Mouse (Mus musculus): ENCODE results near the gene Esyt1. TPM values are rescaled to one million over a fixed set of nuclear protein-coding genes. Genes with fewer than 3 reads are reported as not detected.

Gene Esyt1
- polyA plus RNA-seq, 1 experiment from 2014 or later: 23.1 TPM

DNA sequence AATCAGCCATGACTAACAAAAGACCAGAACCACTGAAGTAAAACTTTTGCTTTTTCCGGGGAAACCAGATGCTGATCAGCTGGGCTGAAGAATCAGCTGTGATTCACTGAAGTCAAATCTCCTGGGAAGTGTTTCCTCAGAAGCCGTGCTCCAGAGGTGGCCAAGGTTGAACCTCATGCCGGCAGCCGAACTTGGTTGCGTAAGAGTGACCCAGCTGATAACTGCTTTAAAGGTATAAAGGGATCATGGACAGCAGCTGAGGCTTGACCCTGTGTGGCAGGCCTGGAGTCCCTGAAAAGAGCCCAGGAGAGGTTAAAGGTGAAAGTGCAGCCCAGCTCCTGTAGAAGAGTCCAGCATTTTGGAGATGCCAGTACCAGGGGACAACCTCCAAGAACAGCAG, 23.3 kb downstream of the Esyt1 start:
- H3K4me3 ChIP-seq: no peak overlapping the region
- no peaks in the 10 kb centered on the region for H3K27me3 ChIP-seq
- ATAC-seq (ENCODE audit: insufficient number of reproducible peaks, insufficient read depth, low FRiP score, low TSS enrichment, low read depth): no peak
- H3K27ac ChIP-seq: no peak overlapping the region
- H3K4me1 ChIP-seq: peaks cover 7% of the 10 kb centered on the region
- WGBS: 78% methylated on average over 5 of the region's 5 CpGs
- no peaks in the 10 kb centered on the region; the same call in 1 of the 2 replicates for H3K36me3 ChIP-seq
- no peak overlapping the region for H3K9ac ChIP-seq
- H3K4me2 ChIP-seq: no peak overlapping the region
- no peaks in the 10 kb centered on the region for H3K9me3 ChIP-seq

DNA sequence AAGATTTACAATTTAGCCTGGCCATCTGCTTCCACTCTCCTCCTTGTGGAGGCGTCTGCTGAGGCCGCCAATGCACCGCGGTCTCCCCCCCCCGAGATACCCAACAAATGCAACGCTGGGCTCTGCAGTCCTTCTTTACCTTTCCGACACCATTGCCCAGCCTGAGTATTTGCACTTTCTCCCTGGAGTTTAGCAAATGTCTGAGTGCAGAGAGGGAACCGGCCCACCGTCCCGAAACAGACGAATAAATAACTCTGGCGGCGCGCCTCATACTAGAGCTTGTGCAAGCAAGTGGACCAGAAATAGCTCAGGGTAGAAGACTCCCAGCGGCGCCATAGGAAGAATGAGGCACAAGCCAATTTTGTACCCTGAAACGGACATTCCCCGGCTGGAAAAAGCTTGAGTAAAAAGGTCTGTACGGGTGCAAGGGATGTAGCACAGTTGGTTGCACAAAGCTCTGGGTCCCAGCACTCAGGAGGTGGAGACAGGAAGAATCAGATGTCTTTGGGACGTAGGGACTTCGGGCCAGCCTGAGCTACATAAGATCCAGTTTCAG, 26.5 kb downstream of the Esyt1 start:
- Histone ChIP-seq H3K27ac (peak overlapping the region; percentile 85), H3K4me1 (peaks cover 22% of the 10 kb centered on the region), H3K27me3 (no peaks in the 10 kb centered on the region), H3K4me2 (peak overlapping the region; percentile 72), H3K36me3 (no peaks in the 10 kb centered on the region), H3K9me3 (no peaks in the 10 kb centered on the region), H3K4me3 (peak overlapping the region; percentile 64), H3K9ac (peak overlapping the region; percentile 76)
- under 1% methylated on average over 21 of the region's 21 CpGs for WGBS
- ATAC-seq (ENCODE audit: insufficient number of reproducible peaks, insufficient read depth, low FRiP score, low TSS enrichment, low read depth): no peak

DNA sequence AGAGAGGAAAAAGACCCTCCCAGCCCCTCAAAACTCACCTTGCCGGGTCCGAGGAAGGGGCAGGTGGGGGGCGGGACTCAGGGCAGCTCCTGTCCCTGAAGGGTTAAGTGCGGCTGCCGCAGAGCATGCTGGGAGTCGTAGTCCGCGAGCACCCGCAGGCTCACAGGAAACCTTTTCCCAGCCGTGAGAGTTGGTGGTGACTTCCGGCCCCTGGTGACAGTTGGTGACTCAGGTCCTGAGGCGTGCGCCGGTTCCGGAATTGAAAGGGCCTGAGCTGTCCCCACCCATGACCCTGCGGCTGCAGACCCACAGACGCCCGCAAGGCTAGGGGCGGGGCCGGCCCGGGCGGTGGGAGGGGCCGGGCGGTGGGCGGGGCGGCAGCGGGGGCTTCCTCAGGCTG, 27.1 kb downstream of the Esyt1 start, which contains the start of gene Myl6b:
Gene Myl6b, minus strand, starts transcription at position 96 of the 400 bp plus-strand sequence.
- Histone ChIP-seq H3K4me1 (peaks cover 22% of the 10 kb centered on the region), H3K27ac (peak within 1 kb of the TSS; percentile 85), H3K36me3 (no peaks in the 10 kb centered on the region), H3K9ac (peak within 1 kb of the TSS; percentile 76), H3K4me3 (peak within 1 kb of the TSS; percentile 64), H3K9me3 (no peaks in the 10 kb centered on the region), H3K27me3 (no peaks in the 10 kb centered on the region), H3K4me2 (peak within 1 kb of the TSS; percentile 72)
- WGBS: under 1% methylated on average over 27 of the region's 27 CpGs
- peak; percentile 73 for ATAC-seq (ENCODE audit: insufficient number of reproducible peaks, insufficient read depth, low FRiP score, low TSS enrichment, low read depth)

DNA sequence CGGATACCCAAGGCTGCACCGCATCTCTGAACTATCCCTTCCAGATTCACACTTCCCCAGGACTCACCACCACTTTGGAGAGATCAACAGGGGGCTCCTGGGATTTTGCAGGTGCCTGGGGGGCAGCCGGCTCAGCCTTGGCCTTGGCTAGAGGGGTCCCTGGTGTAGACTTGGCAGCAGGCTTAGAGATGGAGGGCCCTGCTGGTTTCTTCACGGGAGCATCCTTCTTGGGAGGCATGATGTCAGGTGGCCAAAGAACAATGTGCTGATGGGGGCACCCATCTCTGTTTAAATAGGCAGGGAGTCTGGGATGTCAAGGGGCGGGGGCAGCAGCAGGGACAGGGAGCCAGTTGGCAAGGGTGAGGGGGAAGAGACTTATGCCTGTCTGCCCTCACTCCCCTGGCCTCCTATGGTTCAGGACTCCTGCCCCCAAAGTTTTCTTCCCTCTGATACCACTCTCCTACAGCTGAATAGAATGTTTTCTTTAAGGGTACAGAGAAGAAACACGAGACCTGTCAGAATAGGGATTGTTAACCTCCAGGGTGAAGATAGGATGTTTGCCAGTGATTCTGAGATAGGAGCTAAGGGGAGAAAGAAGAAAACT, 28.4 kb downstream of the Esyt1 start:
- 43% methylated on average over 6 of the region's 6 CpGs for WGBS
- no peak overlapping the region for H3K4me2 ChIP-seq
- no peaks in the 10 kb centered on the region for H3K27me3 ChIP-seq
- H3K9ac ChIP-seq: no peak overlapping the region
- H3K4me1 ChIP-seq: peaks cover 25% of the 10 kb centered on the region
- H3K4me3 ChIP-seq: no peak overlapping the region
- no peaks in the 10 kb centered on the region for H3K36me3 ChIP-seq
- H3K27ac ChIP-seq: no peak overlapping the region
- ATAC-seq (ENCODE audit: insufficient number of reproducible peaks, insufficient read depth, low FRiP score, low TSS enrichment, low read depth): no peak
- no peaks in the 10 kb centered on the region for H3K9me3 ChIP-seq

DNA sequence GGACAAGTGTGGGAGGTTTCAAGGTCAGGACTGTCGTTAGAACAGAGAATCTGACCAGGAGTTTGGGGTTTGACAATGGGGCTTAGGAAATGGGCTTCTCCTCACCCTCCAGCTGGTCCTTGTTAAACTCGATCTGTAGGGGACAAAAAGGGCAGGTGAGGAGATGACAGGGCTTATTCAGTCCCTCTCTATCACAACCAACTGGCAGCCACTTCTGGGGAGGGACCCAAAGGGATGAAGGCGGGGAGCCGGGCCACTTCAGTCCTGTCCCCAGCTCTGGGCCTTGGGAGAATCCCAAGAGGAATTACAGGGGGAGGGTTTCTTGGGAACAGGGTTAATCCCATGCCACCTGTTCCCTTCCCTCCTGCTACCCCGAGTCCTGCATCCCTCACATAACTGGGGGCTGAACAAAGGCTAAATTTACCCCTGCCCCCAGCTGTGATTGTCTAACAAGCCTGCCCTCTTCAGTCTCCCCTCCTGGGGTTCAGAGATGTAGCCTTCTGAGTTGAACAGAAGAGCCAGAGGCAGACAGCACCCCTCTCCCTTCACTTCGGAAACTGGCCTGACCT, 29.1 kb downstream of the Esyt1 start:
- Histone ChIP-seq H3K4me1 (peaks cover 32% of the 10 kb centered on the region), H3K27me3 (no peaks in the 10 kb centered on the region), H3K9me3 (no peaks in the 10 kb centered on the region), H3K27ac (no peak overlapping the region), H3K4me3 (no peak overlapping the region), H3K4me2 (no peak overlapping the region), H3K36me3 (peaks cover 4% of the 10 kb centered on the region), H3K9ac (no peak overlapping the region)
- ATAC-seq (ENCODE audit: insufficient number of reproducible peaks, insufficient read depth, low FRiP score, low TSS enrichment, low read depth): no peak
- WGBS: 27% methylated on average over 6 of the region's 6 CpGs

DNA sequence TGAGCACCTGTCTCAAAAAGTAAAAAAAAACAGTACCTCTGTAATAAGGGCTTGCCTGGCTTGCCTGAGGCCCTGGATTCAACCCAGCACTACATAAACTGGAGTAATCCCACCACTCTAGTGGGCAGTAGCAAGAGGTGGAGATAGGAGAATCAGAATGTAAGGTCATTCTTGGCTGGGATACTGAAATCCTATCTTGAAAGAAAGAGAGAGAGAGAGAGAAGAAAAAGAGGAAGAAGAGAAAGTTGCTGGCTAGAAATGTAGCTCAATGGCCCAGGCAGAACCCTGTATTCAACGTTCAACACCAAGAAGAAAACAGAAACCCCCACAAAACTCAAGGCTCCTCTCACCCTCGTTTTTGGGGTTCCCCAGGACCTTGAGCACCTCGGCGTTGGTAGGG, 29.8 kb downstream of the Esyt1 start:
- Histone ChIP-seq H3K9me3 (no peaks in the 10 kb centered on the region), H3K27me3 (no peaks in the 10 kb centered on the region), H3K4me1 (peaks cover 39% of the 10 kb centered on the region), H3K4me3 (no peak overlapping the region), H3K4me2 (no peak overlapping the region), H3K27ac (no peak overlapping the region), H3K36me3 (peaks cover 11% of the 10 kb centered on the region), H3K9ac (no peak overlapping the region)
- ATAC-seq (ENCODE audit: insufficient number of reproducible peaks, insufficient read depth, low FRiP score, low TSS enrichment, low read depth): no peak
- WGBS: 84% methylated on average over 4 of the region's 4 CpGs

DNA sequence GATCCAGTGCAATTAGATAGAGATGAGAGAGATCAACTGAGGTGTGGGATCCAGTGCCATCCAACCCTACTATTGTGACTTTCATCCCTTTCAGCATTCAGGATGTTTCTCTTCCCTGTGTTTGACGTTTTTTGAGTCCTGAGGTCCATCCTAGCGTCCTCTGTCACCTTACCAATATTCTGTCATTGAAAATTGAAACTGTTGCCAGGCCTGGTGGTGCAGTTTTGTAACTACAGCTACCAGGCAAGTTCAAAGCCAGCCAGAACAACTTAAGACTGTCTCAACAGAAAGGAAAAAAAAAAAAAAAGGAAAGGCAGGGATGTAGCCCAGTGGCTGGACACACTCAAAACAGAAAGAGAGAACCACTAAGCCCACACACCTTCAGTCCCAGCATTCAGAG, 30.4 kb downstream of the Esyt1 start:
- Histone ChIP-seq H3K27me3 (no peaks in the 10 kb centered on the region), H3K4me1 (peaks cover 41% of the 10 kb centered on the region), H3K9ac (peak overlapping the region; percentile 85), H3K27ac (no peak overlapping the region), H3K36me3 (peaks cover 17% of the 10 kb centered on the region), H3K9me3 (no peaks in the 10 kb centered on the region), H3K4me3 (peak overlapping the region; percentile 84; the same call in 1 of the 2 replicates), H3K4me2 (peak overlapping the region; percentile 79)
- ATAC-seq (ENCODE audit: insufficient number of reproducible peaks, insufficient read depth, low FRiP score, low TSS enrichment, low read depth): no peak
- 81% methylated on average over 2 of the region's 2 CpGs for WGBS

DNA sequence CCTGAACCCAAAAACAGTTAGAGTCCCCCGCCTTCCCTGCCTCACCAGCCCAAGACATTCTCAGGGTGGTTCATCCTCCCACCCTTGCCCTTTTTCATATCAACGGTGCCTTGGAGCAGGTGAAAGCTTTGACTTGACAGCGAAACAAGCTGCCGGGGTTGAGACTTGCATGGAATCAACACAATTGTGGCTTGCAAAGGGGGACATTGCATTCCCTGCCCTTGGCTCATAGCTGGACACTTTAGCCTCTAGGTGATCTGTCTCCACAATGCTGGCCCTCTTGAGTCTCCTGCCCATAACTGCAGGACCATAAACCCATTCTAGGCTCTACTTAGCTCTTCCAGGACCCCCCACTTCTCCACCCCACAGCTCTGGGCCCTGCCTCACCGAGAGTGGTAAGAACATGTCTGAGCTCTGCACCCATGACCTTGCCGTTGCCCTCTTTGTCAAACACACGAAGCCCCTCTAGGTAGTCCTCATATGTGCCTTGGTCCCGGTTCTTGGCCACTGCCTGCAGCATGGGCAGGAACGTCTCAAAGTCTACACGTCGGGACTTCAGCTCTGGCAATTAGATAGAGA, 30.9 kb downstream of the Esyt1 start:
- Histone ChIP-seq H3K36me3 (peaks cover 23% of the 10 kb centered on the region), H3K27me3 (no peaks in the 10 kb centered on the region), H3K4me2 (peak overlapping the region; percentile 79), H3K4me1 (peaks cover 46% of the 10 kb centered on the region), H3K4me3 (peak overlapping the region; percentile 84), H3K27ac (peak overlapping the region; percentile 98), H3K9me3 (no peaks in the 10 kb centered on the region), H3K9ac (peak overlapping the region; percentile 85)
- 53% methylated on average over 11 of the region's 11 CpGs for WGBS
- ATAC-seq (ENCODE audit: insufficient number of reproducible peaks, insufficient read depth, low FRiP score, low TSS enrichment, low read depth): no peak

DNA sequence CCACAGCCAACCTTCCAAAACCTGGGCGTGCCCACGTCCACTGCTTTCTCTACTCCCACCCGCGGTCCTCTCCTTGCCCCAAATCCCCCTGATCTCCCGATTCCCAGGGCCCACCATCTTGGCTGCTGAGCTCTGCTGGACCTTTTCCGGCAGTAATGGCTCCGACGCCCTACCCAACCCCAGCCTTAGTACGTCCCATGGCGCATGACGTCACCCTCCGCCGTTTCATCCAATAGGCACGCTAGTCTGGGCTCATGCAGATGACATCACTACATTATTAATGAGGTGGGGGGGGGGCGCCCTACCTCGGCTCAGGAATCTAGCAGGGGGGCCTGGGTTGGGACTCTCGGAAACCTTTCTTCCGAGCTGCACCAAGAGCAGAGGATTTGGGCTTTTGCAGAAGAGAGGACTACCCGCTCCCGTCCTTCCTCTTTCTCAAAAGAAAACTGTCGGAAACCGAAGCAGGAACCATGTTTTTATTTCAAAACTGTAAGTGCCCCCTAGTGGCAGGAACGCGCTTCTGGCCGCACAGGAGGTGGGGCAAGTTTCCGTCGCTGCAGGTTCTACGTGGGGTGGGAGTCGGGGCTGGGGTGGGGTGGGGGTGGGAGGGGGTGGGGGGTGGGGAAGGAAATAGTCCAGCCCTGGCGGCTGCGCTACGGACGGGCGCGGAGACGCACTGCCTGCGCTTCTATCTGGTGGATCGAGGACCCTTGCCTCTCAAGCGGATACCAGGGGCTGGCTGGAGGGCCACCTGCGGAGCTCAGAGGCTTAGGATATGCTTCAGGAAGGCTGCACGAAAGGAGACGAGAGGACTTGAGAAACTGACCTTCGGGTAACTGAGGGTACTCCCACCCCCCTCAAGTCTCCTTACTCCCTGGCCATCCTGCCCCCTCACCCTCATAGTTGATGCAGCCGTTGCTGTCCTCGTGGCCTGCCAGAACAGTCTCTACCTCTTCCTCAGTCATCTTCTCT, 31.7 kb downstream of the Esyt1 start, which contains the start of gene Myl6:
Gene Myl6, minus strand, starts transcription at position 451 of the 972 bp plus-strand sequence.
- peak; percentile 92 for ATAC-seq (ENCODE audit: insufficient number of reproducible peaks, insufficient read depth, low FRiP score, low TSS enrichment, low read depth)
- Histone ChIP-seq H3K4me1 (peaks cover 47% of the 10 kb centered on the region), H3K27me3 (no peaks in the 10 kb centered on the region), H3K36me3 (peaks cover 29% of the 10 kb centered on the region), H3K27ac (peak within 1 kb of the TSS; percentile 98), H3K9me3 (no peaks in the 10 kb centered on the region), H3K4me3 (peak within 1 kb of the TSS; percentile 84), H3K4me2 (peak within 1 kb of the TSS; percentile 79), H3K9ac (peak within 1 kb of the TSS; percentile 91)
- WGBS: under 1% methylated on average over 45 of the region's 45 CpGs

DNA sequence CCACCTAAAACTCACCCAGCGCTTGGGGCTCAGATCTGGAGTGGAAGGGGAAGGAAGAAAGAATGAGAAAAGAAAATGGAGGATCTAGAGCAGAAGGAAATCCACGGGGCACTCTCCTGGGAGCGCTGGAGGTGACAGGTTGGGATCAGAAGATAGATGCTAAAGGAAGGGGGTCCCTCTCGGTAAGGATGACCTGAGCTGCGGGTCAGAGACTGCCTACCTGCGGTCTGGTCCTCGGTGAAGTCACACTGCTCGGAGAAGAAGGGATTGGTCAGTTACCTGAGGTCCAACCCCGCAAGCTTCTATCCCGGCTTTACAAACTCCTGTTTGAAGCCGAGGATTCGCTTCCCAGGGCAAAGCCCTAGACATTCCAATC, 32.4 kb downstream of the Esyt1 start:
- no peaks in the 10 kb centered on the region for H3K27me3 ChIP-seq
- WGBS: under 1% methylated on average over 12 of the region's 12 CpGs
- ATAC-seq (ENCODE audit: insufficient number of reproducible peaks, insufficient read depth, low FRiP score, low TSS enrichment, low read depth): no peak; the same call in 1 of the 2 replicates
- peaks cover 36% of the 10 kb centered on the region for H3K36me3 ChIP-seq
- H3K9me3 ChIP-seq: no peaks in the 10 kb centered on the region
- H3K27ac ChIP-seq: peak overlapping the region; percentile 98
- peak overlapping the region; percentile 79 for H3K4me2 ChIP-seq
- peak overlapping the region; percentile 91 for H3K9ac ChIP-seq
- H3K4me1 ChIP-seq: peaks cover 45% of the 10 kb centered on the region
- H3K4me3 ChIP-seq: peak overlapping the region; percentile 84
